Mouse (Mus musculus) spleen, postnatal 14 days (tissue): ENCODE measurements around the gene Soga1.

Experiments
- DNase-seq, 2 experiments: peaks; one replicate each; pipeline ENCODE4 v3.0.0; 2021 to 2022; ENCODE audit warnings: low spot score in 2 of 2

The Soga1 gene

DNA sequence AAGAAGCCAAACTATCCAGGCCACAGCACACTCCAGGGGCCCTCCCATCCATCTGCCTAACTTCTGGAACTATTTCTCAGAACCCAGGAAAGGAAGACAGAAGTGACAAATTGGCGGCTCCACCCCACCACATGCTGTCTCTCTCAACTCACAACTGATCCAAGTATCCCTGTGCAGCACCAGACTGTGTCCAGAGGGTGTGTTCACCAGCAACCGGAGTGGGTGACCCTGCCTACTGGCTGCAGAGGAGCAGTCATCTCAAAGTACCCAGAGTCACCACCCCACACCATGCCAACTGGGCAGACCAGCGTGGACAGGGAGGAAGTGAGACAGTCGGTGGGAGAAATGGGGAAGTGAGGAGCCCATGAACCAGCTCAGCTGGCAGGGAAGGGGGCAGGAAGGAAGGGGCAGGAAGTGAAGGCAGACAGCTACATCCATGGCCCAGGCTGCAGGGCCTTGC lies 15.8 kb downstream of the Soga1 start:
- DNase-seq, result no peak

DNA sequence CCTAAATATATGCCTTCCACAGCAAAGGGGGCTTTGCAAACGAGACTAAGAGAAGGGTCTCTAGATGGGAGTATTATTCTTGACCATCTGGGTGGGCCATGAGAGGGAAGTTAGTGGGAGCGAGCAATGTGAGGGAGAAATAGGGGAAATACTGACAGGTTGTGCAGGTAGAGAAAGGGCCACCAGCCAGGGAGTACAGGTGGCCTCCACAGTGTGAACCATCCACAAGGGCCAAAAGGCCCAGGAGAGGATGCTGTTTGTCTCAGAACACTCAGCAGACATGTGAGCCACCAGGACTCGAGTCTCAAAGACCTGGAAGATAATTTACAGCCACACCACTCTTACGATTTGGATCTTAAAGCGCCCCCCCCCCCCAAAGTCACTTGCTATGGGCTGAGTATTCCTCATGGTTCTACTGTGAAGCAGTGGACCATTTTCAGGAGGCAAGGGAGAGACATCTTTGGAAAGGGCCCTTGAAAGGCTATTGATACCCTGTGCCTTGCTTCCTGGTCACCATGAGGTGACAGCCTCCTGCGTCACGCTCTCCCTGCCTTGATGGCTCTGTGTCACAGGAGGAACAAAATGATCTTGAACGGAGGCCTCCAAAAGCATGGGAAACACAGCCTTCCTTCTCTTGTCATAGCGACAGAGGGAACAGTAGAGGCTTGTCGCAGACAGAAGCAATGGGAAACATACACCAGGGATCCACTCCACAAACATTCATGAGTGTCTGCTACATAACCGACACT lies 18.3 kb downstream of the Soga1 start:
- no peak for DNase-seq

DNA sequence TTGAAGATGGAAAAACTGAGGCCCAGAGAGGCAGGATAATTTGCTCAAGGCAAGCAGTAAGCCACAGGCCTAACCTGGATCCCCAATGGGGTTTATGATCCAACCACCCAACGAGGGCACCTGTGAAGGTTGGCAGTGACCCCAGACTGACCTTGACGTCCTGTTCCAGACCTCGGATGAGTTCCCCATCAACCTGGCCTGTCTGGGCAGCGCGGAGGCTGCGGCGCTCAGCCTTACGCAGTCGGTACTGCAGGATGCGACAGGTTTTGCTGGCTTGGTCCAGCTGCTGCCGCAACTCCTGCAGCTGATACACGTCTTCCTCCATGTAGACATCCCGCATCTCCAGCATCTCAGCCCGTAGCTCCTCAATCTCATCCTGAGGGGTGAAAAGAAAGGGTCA lies 19.0 kb downstream of the Soga1 start:
- no peak for DNase-seq

DNA sequence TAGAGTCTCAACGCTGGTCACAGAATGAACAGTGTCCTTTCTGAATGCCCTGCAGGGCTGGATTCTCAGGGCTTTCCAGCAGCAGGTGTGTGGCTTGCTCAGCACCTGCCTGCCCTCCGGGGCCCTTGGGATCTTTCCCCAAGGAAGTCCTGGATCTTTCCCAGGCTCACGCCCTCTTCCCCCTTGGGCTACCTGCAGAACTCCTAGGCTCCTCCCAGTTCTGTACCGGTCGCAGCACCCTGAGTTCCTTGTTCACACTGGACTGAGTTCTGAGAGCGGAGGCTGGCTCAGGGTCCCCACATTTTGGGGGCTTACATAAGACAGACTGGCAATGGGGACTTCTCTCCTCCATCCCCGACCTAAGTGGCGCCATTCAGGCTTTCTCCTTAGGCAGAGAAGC lies 19.9 kb downstream of the Soga1 start:
- no peak for DNase-seq

DNA sequence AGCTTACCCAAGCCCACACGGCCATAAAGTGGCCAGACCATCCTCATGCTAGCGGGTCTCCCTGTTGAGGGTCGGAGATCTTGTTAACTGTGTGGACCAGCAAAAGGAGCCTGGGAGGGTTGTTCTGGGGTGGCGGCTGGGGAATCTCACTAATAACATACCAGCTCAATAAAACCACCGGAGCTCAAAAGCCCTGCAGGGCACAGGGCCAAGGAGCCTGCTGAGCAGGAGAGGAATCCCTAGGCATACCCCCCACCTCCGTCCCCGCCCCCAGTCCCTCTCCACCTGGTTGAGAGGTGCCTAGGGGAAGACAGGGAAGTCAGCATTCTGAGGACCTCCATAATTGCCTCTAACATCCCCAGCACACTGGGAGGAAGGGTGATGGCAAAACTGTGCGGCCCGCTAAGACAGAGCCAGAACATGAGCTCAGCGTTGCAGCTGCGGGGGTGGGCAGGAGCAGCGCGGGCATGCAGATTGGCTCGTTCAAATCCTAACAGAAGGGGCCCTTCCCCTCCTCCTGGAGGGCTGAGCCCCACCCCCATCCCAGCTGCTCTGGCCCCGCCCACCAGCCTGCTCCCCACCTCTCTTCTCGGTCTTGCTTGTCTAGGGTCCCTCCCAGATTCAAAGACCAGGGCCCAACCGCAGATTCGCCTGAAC lies 20.6 kb downstream of the Soga1 start:
- no peak for DNase-seq

DNA sequence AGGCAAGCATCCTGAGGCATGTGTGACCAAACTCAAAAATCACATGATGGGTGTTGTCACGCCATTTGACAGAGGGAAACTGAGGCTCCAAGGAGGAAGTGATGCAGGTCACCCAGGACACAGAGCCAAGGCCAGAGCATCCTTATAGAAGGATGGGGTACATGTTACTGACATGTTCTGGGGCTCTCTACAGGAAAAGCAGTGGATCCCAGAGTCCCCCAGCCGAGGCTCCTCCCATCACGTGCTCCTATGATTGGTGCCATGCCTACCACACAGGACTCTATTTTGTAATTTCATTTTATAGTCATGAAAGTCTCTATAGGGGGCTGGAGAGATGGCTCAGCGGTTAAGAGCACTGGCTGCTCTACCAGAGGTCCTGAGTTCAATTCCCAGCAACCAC lies 21.3 kb downstream of the Soga1 start:
- DNase-seq, result no peak

DNA sequence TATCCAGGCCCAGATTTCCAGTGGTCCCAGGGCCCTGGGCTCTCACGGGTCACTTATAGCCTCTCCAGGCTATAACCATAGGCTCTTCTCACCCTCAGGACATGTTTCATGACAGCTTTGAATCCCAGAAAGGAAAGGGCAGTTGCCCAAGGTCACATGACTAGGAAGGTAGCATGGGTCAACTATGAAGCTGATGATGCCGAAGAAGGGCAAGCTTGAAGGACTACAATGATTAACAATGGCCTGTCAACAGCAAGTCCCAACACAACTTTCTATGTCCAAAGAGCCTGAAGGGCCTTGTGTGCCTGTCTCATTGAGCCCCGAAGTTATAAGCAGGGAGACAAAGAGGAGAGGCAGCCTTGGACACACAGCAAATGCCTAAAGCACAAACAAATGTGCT lies 21.9 kb downstream of the Soga1 start:
- no peak for DNase-seq

DNA sequence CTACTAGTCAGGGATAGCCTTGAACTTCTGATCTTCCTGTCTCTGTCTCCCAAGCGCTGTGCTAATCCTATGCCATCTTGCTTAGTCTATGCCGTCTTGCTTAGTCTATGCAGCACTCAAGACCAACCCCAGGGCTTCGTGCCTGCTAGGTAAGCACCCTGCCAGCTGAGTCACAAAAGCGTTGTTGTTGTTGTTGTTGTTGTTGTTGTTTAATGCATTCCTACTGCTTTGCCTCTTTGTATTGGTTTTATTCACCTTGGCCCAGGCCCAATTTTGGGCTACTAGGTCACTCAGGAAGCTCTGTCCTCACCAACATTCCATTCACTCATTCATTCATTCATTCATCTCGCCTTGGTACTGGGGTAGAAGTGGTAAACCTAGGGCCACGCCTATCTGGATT lies 23.3 kb downstream of the Soga1 start:
- no peak for DNase-seq

DNA sequence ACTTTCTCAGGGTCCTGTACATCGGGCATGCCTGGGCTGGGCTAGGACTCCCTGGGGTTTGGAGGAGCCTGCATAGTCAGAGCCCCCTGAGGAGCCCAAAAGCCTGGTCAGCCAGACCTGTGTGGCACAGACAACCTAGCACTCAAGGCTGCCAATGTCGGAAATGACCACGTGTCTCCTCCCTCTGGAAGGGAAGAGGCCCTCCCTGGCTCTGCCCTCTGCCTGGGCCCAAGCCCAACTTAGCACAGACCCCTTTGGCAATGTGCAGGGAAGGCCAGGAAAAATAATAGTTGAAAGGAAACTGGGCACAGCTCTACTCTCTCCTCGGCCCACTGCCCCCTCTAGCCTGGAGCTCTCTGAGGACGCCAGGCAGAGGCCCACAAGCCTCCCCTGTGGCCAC lies 24.2 kb downstream of the Soga1 start:
- DNase-seq, result no peak

DNA sequence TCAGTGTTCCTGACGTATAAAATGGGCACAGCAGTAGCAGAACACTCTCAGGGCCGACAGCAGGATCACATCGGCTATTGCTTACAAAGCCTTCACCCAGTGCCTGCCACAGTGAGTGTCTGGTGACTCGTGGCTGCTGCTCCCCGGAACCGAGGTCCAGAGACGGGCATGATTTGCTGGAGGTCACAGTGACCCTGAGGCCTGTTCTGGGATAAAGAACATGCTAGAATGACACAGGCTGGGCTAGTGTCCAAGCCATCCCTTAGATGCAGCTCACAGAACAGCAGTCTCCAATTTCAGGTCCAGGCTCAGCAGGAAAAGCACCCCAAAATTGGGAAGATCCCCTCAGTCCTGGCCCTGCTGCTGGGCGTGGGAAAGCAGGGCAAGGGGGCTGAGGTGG lies 24.8 kb downstream of the Soga1 start:
- DNase-seq, result no peak

DNA sequence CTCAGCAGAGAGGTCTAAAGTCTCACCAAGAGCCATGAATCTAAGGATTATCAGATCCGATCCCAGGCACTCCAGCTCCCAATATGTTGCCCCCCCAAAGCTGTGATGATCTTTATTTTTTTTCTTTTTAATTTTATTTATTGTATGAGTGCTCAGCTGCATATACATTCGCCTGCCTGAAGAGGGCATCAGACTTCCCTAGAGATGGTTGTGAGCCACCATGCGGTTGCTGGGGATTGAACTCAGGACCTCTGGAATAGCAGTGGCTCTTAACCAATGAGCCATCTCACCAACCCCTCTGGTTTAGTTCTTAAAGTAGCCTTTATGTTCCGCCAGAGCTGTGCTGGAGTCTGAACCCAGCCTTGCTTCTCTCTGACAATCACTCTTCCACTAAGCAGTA lies 25.3 kb downstream of the Soga1 start:
- DNase-seq, result no peak

DNA sequence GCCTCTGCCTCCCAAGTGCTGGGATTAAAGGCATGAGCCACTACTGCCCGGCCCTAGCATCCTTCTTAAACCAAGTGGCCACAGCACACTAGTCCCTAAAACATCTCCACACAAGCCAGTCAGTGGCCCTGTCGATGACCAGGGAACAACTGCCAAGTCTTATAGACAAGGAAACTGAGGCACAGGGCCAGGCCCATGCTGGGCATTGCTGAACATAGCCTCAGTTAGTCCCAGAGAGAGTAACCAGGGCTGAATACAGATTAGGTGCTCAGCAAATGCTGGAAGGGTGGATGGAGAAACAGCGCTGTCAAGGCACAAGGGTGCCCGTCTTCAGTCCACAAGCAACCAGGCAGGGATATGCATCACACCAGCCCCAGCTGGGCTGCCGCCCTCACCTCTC lies 25.9 kb downstream of the Soga1 start:
- no peak for DNase-seq

DNA sequence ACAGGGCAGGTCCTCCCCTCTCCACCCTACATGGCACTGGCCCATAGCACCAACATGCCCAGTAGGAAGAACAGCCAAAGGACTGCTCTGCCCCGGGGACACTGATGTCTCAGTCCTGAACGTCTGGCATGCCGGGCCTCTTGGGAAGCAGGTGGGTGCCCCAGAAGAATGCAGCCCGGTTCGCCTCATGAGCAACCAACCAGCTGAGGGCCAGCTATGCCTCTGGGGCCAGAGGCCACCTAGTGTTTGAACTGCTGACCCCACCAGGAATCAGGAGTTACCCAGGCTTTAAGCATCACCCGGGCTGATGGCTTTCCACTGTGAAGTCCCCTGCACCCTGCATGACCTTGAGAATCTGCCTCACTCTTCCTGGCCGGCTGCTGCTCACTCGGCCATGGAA lies 26.6 kb downstream of the Soga1 start:
- DNase-seq, result no peak

DNA sequence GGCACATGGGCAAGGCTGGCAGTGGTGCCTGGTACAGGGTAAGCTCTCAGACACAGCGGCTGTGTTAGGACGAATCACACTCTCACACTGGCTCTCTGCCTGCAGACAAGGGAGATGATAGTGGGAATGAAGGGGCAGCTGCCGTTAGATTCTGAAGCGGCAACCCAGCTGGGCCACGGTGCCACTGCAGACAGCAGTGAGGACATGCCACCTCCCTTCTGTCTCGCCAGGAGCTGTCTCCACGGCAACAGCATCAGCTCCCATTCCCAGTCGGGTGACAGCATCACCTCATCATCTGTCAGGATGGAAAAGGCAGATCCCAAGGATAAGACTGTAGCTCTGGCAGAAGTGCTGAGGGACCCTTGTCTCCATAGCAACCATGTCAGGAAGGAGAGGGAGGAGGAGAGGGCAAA lies 29.2 kb downstream of the Soga1 start:
- no peak for DNase-seq

DNA sequence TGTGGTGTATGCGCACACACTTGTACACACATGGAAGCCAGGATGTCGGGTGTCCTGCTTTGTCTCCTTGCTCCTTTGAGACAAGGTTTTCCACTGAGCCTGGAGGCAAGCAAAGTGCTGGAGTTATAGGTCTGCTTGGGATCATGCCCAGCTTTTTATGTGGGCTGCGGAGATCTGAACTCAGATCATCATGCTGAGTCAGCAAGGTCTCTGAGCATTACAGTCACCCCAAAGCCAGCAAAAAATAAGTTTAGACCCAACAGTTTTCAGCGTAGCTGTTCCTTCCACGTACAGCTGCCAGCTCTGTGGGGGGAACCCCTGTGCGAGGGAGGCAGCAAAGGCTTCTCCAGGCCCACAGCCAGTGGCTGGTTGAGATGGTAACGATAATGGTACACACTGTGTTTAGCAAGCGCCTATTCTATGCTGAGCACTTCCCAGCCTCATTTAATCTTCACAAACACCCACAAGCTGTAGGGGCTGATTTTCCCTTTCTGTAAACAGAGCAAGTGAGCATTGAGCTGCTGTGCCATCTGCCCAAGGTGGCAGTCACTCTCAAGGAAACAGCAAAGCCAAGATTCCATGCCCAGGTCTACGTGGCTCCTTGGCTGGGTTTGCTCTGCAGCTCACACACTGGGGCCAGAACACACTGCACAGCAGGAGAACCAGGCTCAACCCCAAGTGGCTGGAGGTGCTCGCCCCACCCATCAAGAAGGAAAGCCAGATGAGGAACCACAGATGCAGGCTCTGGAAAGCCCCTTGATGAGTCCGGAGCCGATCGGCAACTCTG lies 30.5 kb downstream of the Soga1 start:
- no peak for DNase-seq

DNA sequence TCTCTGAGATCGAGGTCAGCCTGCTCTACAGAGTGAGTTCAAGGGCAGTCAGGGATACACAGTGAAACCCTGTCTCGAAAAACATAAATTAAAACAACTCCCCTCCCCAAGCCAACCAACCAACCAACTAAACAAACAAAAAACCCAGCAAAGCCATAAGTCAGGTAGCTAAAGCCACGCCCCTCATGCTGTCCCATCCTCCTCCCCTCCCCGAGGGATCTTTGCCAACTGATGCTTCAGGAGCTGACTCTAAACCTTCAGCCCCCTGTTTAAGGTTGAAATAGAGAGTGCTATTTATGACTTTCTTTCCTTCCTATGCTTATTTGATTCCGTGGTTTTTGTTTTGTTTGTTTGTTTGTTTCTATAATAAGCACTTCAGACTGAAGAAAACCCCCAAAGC lies 32.1 kb downstream of the Soga1 start:
- no peak for DNase-seq

DNA sequence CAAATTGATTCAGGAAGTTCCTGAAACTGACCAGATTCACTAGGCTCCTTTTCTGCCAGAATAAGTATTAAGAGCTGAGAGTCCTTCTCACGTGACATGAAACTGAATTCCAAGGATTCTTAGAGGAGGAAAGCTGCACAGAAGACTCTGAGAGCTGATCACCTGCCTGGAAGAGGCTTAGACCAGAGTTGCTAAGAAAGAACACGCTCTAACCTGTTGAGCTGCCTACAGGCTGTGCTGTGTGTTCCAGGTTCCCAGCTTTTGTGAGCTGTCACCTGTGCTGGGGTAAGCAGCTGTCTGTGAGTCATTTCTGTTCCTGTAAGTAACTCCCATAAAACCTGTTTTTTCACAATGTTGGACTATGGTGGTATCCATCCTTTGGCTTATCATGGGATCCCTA lies 33.1 kb downstream of the Soga1 start:
- no peak for DNase-seq

DNA sequence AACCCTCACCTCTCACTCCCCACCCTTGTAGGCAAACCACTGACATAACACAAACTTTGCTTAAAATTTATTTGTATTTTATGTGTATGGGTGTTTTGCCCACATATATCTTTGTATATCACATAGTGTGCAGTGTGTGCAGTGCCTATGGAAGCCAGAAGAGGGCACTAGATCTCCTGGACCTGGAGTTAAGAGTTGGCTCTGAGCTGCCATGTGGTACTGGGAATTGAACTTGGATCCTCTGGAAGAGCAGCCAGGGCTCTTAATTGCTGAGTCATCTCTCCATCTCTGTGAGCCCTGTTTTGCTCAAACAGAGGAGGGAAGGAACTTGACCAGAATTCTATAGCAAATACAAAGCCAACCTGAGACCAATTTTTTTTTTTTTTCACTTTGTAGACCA lies 35.1 kb downstream of the Soga1 start:
- DNase-seq, result no peak

DNA sequence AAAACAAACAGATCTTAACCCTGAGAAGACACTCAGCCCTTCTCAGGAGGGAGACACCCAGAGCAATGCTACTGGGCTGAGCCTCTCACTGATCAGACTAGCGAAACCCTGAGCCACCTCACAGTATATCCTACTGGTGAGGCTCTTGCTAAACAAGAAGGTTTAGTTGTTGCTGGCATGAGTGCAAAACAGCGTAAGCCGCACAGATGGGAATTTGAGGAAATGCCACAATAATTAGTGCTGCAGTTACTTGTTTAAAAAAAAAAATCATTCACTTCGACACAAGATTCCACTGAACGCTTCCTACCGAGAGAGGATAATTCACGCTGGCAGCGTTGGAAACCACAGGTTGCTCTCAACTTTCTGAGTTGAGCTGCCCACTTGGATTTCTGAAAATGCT lies 35.5 kb downstream of the Soga1 start:
- DNase-seq, result no peak

DNA sequence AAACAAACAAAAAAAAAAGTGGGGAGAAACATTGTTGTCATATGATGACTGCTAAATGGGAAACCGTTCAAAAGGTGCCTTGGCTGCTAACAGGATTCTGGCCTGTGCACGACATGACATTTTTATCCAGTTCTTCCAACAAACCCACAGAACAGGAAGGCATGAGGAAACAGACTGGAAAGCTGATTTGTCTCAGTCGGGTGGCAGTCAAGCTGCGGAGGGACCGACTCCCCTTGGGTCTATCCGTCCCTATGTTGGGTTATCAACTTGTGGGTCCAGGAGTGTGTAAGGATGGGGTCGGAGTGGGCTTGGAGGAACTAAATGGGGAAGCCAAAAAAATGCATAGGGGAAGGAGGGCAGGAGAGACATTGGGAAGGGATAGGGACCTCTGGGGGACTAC lies 37.6 kb downstream of the Soga1 start:
- DNase-seq, result no peak

DNA sequence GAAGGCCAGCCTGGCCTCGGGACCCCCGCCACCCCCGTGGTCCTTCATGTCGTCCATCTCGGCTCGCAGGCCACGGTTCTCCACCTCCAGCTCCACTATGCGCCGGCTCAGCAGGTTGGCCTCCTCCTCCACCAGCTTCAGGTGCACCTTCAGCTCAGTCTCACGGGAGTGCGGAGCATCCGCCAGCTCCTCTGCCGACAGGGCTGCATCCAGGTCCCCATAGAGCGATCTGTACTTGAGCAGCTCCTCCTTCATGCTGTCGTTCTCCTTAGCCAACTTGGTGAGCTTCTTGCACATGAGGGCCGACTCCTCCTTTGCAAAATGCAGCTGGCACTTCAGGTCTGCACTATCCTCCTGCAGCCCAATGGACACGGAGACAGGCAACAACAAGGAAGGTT lies 38.4 kb downstream of the Soga1 start:
- no peak for DNase-seq

DNA sequence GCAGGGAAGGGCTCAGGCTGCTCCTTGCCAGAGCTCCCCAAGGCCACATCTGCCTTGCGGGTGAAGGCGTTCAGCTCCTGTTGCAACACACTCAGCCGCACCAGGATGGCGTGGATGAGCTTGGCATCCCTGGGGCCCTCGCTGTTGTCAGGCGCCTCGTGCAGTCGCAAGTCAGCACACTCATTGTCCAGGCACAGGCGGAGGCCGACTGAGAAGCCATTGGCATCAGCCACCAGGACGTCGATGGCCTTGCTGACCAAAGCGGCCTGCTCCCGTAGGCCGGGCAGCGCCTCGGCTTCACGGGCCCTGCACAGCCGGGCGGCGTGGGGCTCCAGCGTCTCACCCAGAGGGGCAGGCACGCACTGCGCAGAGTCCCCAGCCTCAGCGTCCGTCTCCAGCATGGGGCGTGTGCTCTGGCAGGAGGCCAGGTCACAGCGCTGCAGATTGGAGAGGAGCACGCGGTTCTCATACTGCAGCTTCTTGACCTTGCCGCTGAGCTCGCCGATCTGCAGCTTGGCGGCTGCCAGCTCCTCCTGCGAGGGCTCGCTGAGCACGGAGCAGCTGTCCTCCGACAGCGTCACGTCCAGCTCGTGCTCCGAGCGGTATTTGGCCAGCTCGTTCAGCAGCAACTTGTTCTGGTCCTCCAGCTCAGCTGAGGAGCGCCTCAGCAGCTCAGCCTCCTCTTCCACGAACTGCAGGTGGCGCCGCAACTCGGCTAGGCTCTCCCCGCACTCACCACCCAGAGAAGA lies 39.0 kb downstream of the Soga1 start:
- DNase-seq, result no peak
